Mouse (Mus musculus) T-helper 17 cell (primary cell): ENCODE data around the gene Wasf1.

Experiments used
- in situ Hi-C, 2 experiments: fragments of 300-600 bp; cut with MboI, MseI; formaldehyde crosslinking; loops; 1 replicate in 1 of 2; 2 replicates in 1 of 2; pipeline ENCODE4 v1.15.1; 2025; ENCODE audit warnings: high pct_unique_total_duplicates in 2 of 2

The Wasf1 gene

DNA sequence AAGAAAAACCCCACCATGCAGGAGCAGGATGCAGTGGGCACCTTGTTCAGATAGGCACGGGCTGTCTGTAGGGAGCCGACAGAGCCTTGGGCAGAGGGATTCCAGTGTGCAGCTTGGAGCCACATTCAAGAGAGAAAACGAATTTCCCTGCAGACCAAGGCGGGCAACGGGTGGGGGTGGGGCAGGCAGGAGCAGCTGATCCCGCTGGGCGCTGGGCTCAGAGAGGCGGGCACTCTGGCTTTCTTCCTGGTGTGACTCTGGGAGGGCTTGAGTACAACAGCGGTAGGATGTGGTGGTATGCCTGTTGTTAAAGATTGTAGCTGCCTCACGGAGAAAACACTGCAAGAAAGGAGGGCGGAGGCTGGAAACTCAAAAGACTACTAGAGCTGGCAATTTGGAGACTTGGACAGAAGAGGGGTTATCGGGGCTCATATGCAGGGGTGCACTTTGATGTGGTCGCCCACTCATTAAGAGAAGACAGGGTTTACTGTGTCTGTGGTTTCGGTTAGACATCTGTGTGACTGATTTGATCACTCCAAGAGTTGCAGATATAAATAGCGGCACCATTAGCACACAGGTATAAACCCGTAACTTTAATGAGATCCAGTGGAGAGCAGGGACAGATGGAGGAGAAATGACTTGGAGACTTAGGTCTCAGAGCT lies 86.2 kb downstream of the Wasf1 start:
- in situ Hi-C loops, result no loop called here

DNA sequence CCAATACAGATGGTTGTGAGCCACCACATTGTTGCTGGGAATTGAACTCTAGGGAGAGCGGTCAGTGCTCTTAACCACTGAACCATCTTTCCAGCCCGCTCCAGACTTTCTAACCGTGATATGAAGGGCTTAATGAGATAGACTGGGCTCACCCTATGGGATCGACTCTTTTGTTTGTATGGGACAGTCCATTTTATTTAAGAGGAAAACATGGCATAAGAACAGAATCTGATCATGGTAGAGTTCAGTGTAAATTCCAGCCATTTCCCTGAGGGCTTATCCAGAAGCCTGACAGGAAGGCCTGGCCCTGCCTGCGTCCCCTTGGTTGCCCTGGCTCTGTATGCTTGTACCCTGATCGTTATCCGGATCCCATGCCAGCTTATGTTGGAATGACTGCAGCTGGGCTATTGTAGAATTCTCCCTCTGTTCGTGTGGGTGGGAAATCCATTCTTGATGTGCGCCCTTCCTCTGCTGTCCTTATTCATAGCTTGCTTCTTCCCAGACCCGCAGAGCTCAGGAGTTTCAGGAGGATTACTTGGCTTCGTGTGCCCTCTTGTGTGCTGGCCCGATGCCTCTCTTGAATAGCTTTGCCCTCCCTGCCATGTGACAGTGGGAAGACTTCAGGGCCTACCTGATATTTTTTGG lies 87.4 kb downstream of the Wasf1 start:
- in situ Hi-C loops, result no loop called here

DNA sequence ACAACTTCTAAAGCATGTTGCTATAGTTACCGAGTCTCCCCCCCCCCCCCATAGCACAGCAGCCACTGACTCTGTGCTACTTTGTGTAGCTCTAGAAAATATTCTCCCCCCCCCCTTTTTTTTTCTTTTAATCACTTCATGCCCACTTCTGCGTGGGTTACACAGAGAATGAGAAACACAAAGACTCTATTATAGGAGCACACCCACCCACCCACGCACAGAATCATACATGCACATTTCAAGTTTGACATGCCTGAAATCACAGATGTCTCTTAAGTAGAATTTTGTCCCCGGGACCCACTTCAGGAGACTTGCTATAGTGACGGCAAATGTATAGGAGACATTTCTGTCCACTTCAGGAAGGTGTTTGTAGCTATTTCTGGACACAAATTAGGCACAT lies 88.0 kb downstream of the Wasf1 start:
- in situ Hi-C loops, result no loop called here

DNA sequence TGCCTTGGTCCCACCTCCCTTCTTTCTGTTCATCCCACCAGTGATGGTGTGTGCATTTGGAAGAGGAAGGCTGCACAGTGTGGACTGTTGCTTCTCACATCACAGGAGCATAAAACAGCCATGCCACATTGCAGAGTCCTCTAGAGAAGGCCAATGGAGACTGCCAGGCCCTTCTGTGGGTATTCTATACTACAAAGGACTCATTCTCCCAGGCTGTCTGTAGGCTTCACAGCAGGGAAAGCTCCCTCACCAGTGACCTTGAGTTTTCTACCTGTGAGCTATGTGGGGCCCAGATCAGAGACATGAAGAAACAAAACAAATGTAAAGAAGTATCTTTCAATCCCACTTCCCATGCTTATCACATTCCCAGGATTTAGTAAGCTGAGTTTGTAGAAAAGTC lies 100.5 kb downstream of the Wasf1 start:
- in situ Hi-C loops, result no loop called here

DNA sequence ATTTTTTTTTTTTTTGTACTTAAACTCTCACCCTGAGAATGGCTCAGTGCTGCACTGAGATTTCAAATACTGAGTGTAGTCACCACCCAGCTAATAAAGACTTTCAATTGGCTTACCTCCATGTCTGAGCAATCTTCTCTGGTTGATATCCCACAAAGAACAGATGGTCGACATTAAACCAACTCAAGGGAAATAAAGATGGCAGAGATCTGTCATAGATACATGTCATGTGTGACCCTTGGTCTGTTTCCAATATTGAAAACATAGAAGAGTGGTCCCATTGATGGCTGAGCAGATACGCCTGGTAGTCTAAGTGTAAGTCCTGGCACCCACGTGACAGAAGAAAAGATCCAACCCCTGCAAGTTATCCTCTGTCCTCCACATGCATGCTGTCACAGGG lies 101.3 kb downstream of the Wasf1 start:
- in situ Hi-C loops, result no loop called here

DNA sequence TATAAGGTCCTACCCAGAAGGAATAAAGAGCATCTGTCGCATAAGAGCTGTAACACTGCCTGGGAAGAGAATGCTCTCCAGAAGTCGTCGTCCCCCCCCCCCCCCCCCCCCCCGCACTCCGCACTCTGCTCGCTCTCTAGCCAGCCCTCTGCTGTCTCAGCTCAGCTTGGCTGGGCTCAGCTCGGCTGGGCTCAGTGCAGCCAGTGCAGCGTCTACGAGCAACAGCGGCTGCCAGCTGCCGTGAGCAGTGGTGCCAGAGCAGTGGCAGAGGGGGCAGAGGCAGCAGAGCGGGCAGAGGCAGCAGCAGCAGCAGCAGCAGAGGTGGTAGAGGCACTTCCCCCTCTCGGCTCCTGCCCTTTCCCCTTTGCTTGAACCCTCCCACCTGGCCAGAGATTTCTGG lies 102.1 kb downstream of the Wasf1 start:
- in situ Hi-C loops, result no loop called here
